Mouse (Mus musculus) lung, embryonic 14.5 days (tissue): ENCODE measurements around the gene Usp8. TPM values are rescaled to one million over a fixed set of nuclear protein-coding genes. Genes with fewer than 3 reads are reported as not detected.

Source experiments
- ATAC-seq: fragments of 200-750 bp; cut with Nextera tagmentation; 2 replicates; pipeline ENCODE4 v1.8.0; 2017; ENCODE audit warnings: mild to moderate bottlenecking, moderate TSS enrichment, moderate library complexity; ENCODE audit not compliant: insufficient read depth
- DNase-seq: peaks from one replicate; pipeline ENCODE4 v3.0.0-alpha.2; 2015
- H3K27ac ChIP-seq: fragments of 300-500 bp; sonication (generic); 2 replicates; pipeline ENCODE4 v1.5.1; 2014; ENCODE audit warnings: low read depth, mild to moderate bottlenecking, moderate library complexity
- H3K27me3 ChIP-seq: fragments of 300-500 bp; sonication (generic); 2 replicates; pipeline ENCODE4 v1.6.1; 2014; ENCODE audit warnings: low read length, control low read depth; ENCODE audit not compliant: insufficient read depth
- H3K36me3 ChIP-seq: fragments of 300-500 bp; sonication (generic); 2 replicates; pipeline ENCODE4 v1.6.1; 2014; ENCODE audit warnings: control low read depth; ENCODE audit not compliant: insufficient read depth
- H3K4me1 ChIP-seq: fragments of 300-500 bp; sonication (generic); 2 replicates; pipeline ENCODE4 v1.6.1; 2014; ENCODE audit warnings: antibody characterized with exemption, control low read depth; ENCODE audit not compliant: insufficient read depth
- H3K4me2 ChIP-seq: fragments of 300-500 bp; sonication (generic); 2 replicates; pipeline ENCODE4 v1.6.1; 2014; ENCODE audit warnings: mild to moderate bottlenecking
- H3K4me3 ChIP-seq: fragments of 300-500 bp; sonication (generic); 2 replicates; pipeline ENCODE4 v1.5.1; 2014; ENCODE audit warnings: low read depth, low read length
- H3K9ac ChIP-seq: fragments of 300-500 bp; sonication (generic); 2 replicates; pipeline ENCODE4 v1.6.1; 2014
- H3K9me3 ChIP-seq: fragments of 300-500 bp; sonication (generic); 2 replicates; pipeline ENCODE4 v1.6.1; 2016; ENCODE audit warnings: low read depth, low read length, control low read depth
- CTCF ChIP-seq: IDR thresholded peaks from 2 replicates; pipeline ENCODE4 v1.5.1; 2016; ENCODE audit warnings: antibody characterized with exemption, low read depth
- WGBS: fragments of 180-500 bp; shearing (Covaris S2); extraction: QIAGEN DNeasy Blood & Tissue Kit; methylation state at CpG from one replicate; pipeline ENCODE4 v1.1.7; 2014; 5-methylcytosine and 5-hydroxymethylcytosine counted together
- polyA plus RNA-seq: library from polyadenylated mRNA; unstranded; fragments of >200 nt; fragmentation: Nextera tagmentation; extraction: Ambion mirVana; gene quantifications from 2 replicates; pipeline ENCODE4 v1.2.1, GENCODE M21; 2014

Usp8 gene
- polyA plus RNA-seq, 1 experiment from 2014 or later: 43.8 TPM

- ATAC-seq: no peak
Observed at GRCm38 (mm10) chr2:126740314-126740713, 33.2 kb downstream of the Usp8 start.

GRCm38 (mm10) chr2:126743389-126743788 is 36.3 kb downstream of the Usp8 start:
- no peak for ATAC-seq
- Histone ChIP-seq H3K4me2 (no peak overlapping the region), H3K27ac (no peak overlapping the region), H3K9me3 (no peaks in the 10 kb centered on the region), H3K36me3 (peaks cover 70% of the 10 kb centered on the region), H3K27me3 (no peaks in the 10 kb centered on the region), H3K4me3 (no peak overlapping the region), H3K9ac (no peak overlapping the region), H3K4me1 (no peaks in the 10 kb centered on the region)
- WGBS: 73% methylated on average over 5 of the region's 5 CpGs
- DNase-seq: no peak
- no peak for TF ChIP-seq CTCF

More at GRCm38 (mm10) chr2:126740314-126740713, 33.2 kb downstream of the Usp8 start:
- H3K4me3 ChIP-seq: no peak overlapping the region
- WGBS: 76% methylated on average over 2 of the region's 2 CpGs
- peaks cover 67% of the 10 kb centered on the region for H3K36me3 ChIP-seq
- no peak for TF ChIP-seq CTCF
- DNase-seq: no peak
- no peaks in the 10 kb centered on the region for H3K4me1 ChIP-seq
- no peaks in the 10 kb centered on the region for H3K27me3 ChIP-seq
- H3K9me3 ChIP-seq: no peaks in the 10 kb centered on the region
- H3K9ac ChIP-seq: no peak overlapping the region
- no peak overlapping the region for H3K27ac ChIP-seq
- H3K4me2 ChIP-seq: no peak overlapping the region

GRCm38 (mm10) chr2:126755664-126756063 is 48.5 kb downstream of the Usp8 start:
- 94% methylated on average over 6 of the region's 6 CpGs for WGBS
- DNase-seq (no peak), ATAC-seq (no peak)
- Histone ChIP-seq H3K27me3 (no peaks in the 10 kb centered on the region), H3K27ac (no peak overlapping the region), H3K9me3 (no peaks in the 10 kb centered on the region), H3K4me3 (no peak overlapping the region), H3K4me1 (no peaks in the 10 kb centered on the region), H3K36me3 (peaks cover 93% of the 10 kb centered on the region), H3K9ac (no peak overlapping the region), H3K4me2 (no peak overlapping the region)
- TF ChIP-seq CTCF: no peak

- ATAC-seq (no peak), DNase-seq (no peak)
- 88% methylated on average over 7 of the region's 7 CpGs for WGBS
- Histone ChIP-seq H3K36me3 (peaks cover 82% of the 10 kb centered on the region), H3K27ac (no peak overlapping the region), H3K9ac (no peak overlapping the region), H3K27me3 (no peaks in the 10 kb centered on the region), H3K4me1 (no peaks in the 10 kb centered on the region), H3K4me2 (no peak overlapping the region), H3K4me3 (no peak overlapping the region), H3K9me3 (no peaks in the 10 kb centered on the region)
- TF ChIP-seq CTCF: no peak
Observed at GRCm38 (mm10) chr2:126759351-126759750, 52.2 kb downstream of the Usp8 start.

- Histone ChIP-seq H3K4me3 (no peak overlapping the region), H3K36me3 (peaks cover 16% of the 10 kb centered on the region), H3K9me3 (no peaks in the 10 kb centered on the region), H3K27me3 (no peaks in the 10 kb centered on the region), H3K4me2 (no peak overlapping the region), H3K9ac (no peak overlapping the region), H3K27ac (no peak overlapping the region), H3K4me1 (no peaks in the 10 kb centered on the region)
- TF ChIP-seq CTCF: no peak
- 33% methylated on average over 11 of the region's 11 CpGs for WGBS
- DNase-seq: no peak
- peak; percentile 39 for ATAC-seq
Observed at GRCm38 (mm10) chr2:126765867-126766582, 58.9 kb downstream of the Usp8 start.

GRCm38 (mm10) chr2:126767599-126767998 is 60.5 kb downstream of the Usp8 start:
- H3K36me3 ChIP-seq: 0 out of 2 replicates have a peak, but pooled peaks cover 5% of the 10 kb centered on the region
- no peaks in the 10 kb centered on the region; the same call in 1 of the 2 replicates for H3K27me3 ChIP-seq
- no peak for DNase-seq
- no peak for TF ChIP-seq CTCF
- no peak overlapping the region for H3K4me2 ChIP-seq
- H3K4me3 ChIP-seq: no peak overlapping the region
- 96% methylated on average over 3 of the region's 3 CpGs for WGBS
- no peak for ATAC-seq
- no peaks in the 10 kb centered on the region for H3K9me3 ChIP-seq
- no peak overlapping the region for H3K27ac ChIP-seq
- no peaks in the 10 kb centered on the region for H3K4me1 ChIP-seq
- no peak overlapping the region for H3K9ac ChIP-seq

GRCm38 (mm10) chr2:126768194-126768593 is 61.1 kb downstream of the Usp8 start:
- Histone ChIP-seq H3K9me3 (no peaks in the 10 kb centered on the region), H3K36me3 (no peaks in the 10 kb centered on the region), H3K4me1 (no peaks in the 10 kb centered on the region), H3K4me2 (no peak overlapping the region), H3K4me3 (no peak overlapping the region), H3K27me3 (no peaks in the 10 kb centered on the region; the same call in 1 of the 2 replicates), H3K27ac (no peak overlapping the region), H3K9ac (no peak overlapping the region)
- peak; percentile 39 for TF ChIP-seq CTCF
- ATAC-seq (no peak), DNase-seq (peak; percentile 33)
- WGBS: 71% methylated on average over 4 of the region's 4 CpGs
